Mouse (Mus musculus) kidney, adult 18-20 months (tissue): ENCODE results near the gene Lrrn2.
"Not testable (repeated sequence)": the region's sequence is repeated elsewhere in the genome, so short reads cannot be mapped to it uniquely, and the experiment has no call there.

Experiments
- DNase-seq: peaks from one replicate; pipeline ENCODE4 v3.0.0; 2021

Gene Lrrn2

DNA sequence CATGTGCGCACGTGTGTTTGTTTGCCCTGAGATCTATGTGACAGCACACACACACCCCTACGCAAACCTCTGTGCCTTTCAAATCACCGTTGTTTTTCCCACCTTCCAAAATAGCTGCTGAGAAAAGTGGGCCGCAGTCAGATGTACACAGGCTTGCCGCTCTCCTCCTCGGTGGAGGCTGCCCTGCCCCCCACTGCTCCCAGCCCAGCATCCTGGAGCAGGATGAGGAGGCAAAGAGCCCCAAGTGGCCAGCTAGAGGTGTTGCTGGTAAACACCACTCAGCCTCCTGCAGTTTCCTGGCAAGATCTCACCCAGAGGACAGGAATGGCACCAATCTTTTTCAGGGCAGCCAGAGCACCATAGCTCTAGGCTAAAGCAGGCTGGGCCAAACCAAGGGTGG, 54.8 kb downstream of the Lrrn2 start:
- no peak for DNase-seq

DNA sequence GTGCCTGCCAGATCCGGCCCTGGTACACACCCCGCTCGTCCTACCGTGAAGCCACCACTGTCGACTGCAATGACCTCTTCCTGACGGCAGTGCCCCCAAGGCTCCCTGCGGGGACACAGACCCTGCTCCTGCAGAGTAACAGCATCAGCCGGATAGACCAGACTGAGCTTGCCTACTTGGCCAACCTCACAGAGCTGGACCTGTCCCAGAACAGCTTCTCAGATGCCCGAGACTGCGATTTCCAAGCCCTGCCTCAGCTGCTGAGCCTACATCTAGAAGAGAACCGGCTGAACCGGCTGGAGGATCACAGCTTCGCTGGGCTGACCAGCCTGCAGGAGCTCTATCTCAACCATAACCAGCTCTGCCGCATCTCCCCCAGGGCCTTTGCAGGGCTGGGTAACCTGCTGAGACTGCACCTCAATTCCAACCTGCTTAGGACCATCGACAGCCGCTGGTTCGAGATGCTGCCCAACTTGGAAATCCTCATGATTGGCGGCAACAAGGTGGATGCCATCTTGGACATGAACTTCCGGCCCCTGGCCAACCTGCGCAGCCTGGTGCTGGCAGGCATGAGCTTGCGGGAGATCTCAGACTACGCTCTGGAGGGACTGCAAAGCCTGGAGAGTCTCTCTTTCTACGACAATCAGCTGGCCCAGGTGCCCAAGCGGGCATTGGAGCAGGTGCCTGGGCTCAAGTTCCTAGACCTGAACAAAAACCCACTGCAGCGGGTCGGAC, 57.4 kb downstream of the Lrrn2 start:
- DNase-seq = no peak

DNA sequence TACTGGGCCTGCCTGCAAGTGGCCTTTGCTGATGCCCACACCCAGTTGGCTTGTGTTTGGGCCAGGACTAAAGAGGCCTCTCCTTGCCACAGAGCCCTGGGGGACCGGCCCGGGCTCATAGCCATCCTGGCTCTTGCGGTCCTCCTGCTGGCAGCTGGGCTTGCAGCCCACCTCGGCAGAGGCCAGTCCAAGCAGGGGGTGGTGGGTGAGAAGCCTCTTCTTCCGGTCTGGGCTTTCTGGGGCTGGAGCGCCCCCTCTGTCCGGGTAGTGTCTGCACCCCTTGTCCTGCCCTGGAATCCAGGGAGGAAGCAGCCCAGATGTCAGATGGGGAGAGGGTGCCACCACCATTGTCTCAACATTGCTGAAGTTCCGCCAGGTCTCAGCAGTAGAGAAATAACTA, 58.9 kb downstream of the Lrrn2 start:
- DNase-seq = no peak

DNA sequence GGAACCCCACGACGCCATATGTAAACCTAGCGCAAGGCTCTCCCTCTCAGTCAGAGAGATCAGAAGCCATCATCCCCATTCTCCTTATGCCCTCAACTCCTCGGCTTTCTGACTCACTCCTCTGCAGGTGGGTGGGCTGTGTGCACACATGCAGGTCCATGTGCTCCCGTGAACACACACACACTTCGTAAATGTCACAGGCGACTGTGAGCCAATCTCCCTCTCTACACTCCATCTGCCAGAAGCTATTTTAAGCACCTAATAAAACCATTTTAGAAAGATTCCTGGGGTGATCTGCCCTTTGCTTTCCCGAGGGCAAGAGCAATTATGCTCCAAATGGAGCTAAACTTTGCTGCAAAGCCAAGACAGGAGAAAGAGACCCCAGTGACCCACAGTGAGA, 65.8 kb downstream of the Lrrn2 start:
- no peak for DNase-seq

DNA sequence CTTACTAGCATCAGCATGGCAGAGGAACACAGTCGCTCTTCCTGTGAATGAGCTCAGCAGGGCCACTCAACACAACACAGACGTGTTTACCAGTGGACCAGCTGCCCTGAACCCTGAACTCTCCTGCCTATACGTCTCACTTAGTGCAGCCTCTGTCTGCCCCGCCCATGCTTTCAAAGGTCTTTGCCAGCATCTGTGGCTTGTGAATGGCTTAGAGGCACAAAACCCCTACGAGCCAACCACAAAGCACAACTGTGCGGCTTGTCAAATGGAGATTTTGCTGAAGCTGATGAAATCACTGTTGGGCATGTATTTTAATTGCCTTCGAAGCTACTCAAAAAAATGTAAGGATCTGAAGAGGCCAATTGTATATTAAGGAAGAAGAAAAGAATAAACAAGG, 67.7 kb downstream of the Lrrn2 start:
- DNase-seq = no peak

DNA sequence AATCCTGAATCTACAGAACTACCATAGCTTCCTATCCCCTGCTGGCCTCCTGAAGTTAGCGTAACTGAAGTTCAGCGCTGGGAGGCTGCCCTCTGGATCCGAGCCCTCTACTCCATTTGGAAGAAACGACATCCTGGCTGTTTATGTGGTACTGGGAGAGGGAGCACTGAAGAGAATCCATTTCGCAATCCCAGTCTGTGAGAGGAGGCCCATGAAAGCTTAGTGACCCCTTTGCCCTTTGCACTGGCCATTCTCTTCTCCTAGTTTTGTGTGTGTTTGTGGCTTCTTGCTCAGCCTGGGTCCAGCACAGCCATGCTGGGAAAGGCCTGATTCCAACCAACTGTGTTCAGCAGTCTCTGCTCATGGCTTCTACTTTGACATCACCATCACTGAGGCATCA, 76.7 kb downstream of the Lrrn2 start:
- no peak for DNase-seq

DNA sequence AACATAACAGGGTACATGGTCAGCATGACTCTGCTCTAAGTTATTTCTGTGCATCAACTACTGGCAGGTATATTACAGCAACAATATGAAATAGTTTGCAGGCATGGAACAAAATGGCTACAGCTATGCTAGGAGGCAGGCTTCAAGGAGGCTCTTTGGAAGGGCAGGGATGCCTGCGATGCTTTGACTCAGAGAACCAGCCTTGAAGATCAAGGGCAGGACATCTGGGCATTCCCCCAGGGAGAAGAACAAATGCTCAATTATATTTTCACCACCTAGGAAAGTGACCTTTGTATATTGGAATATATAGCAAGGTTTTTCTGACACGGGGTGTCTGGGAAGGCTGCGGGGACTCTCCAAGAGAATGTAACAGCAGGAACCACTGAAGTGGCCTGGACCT, 81.7 kb downstream of the Lrrn2 start:
- no peak for DNase-seq

DNA sequence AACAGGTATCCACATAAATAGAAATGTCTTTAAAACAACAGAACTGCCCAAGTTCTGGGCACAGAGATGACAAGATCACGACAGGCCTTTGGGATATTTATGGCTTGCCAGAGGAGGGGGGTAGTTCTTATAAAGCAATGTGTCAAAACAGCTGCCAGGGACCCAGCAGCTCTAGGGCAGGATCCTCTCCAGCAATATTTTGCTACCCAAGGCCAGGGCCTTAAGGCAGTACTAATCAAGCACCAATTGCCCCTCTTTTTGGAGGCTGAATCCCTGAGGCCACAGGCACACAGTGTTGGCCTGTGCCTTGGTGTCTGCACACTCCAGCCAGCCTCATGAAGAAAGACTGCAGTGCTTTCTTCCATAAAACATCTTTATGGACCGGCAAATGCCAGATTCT, 84.0 kb downstream of the Lrrn2 start:
- no peak for DNase-seq

DNA sequence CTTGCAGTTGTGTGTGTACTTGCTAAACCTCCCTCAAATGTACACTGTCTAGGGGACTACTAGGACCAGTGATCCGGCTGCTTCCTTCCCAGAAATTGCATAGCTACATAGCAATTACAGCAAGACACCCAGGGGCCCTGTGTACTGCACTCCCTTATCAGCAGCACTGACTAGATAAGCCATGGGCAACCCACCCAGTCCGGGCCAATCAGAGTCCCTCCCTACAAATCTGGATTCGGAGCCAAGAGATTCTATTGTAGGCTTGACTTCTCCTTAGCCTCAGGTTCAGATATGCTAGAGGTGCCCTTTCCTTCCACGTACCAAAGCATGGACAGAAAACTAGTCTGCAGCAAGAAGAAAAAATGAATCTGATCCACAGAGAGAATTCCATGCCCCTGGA, 84.6 kb downstream of the Lrrn2 start:
- DNase-seq = no peak

DNA sequence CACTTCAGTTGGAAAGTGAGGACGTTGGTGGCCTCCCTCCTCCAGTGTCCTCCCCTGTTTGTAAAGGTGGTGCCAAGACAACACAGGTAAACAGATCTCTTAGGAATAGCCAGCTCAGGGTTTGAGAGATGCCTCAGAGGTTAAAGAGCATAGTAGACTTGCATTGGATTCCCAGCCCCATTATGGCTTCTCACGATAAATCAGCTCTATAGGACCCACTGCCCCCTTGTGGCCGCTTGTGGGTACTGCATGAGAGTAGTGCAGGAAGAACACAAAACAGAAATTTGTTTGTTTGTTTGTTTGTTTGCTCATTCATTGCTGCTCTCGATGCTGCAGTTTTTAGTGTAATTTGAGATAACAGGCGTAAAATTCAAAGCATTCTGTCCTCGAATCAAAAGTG, 88.6 kb downstream of the Lrrn2 start:
- peak; percentile 70 for DNase-seq

DNA sequence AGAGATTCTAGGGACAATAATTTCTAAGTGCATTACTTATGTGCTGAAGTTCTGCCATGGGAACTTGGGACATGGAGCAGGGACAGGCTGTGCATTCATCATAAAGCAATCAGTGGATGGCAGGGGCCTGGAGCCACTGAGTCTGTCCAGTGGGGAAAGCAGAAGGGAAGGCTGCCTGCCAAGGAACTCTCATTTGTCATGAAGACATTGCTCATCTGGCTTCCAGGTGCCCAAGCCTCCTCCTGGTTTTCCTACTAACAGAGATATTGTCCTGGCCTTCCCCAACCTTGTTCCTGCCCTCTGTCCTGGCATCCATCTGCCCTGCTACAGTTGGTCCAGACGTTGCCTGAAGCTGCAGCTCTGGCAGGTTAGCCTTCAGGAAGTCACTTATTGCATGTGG, 97.3 kb downstream of the Lrrn2 start:
- no peak for DNase-seq

DNA sequence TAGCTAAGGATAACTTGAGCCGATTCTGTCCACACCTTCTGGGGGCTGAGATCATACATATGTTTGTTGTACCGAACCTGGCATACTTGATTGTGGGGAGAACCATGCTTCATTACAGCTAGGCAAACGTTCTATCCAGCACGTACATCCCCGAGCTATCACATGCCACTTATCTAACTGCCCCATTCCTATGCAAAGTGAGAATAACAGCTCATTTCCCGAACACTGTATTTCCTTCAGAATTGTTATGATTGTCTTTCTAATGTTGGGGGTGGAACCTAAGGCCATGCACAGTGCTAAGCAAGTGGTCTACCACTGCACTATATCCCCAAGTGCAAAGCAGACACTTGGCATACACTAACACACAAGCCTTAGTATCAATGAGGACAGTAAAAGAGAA, 101.2 kb downstream of the Lrrn2 start:
- DNase-seq = no peak

DNA sequence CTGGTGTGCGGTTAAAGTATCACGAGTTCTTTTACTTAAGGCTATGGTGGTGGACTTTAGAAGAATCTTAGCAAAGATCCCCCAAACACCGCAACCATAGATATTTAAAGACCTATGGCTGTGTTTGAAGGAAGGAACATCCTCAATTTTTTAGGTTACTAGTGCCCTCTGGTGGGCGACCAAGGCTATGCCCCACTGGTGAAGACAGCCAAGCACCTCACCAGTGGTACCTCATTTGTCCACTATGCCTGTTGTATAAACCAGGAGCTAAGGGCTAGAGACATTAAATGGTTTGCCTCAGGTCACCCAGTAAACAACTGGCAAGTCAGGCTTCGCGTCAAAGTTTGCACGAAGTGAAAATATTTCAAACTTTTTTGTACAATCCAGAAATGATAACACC, 102.7 kb downstream of the Lrrn2 start:
- peak; percentile 28 for DNase-seq

DNA sequence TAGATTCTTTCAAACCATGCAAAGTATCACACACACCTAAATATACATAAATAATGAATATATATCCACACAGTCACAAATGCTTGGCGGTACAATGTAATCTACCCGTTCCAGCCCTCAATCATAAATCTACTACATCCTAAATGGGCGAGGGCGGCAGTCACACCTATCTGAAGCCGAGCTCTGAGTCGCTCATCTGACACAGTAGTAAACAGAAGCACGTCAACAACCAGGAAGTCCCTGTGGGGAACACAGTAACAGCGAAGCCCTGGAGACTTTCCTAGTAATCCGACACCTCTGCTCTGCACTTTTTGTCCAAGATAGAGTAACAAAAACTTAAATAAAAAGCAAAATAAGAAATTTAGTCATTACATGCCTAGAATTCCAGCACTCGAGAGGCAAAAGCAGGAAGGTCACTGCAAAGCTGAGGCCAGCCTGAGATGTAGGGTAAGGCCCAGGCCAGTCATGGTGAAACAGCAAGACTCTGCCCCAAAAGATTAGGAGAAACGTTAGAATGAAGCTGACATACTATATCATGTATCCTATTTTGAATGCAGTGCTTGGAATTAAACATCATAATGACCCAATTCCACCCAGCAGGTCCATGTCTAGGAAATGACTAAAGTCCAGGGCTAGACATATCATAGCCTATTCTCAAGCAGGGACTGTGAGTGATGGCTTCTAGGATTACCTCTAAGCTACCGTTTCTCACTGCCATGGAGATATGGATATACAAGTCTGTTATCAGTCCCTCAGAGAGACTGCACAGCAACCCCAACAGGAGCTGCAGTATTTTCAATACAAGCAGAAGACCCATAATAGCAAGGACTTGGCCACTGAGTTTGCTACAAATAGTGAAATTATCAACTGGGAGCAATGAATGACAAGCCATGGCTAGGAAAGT, 108.7 kb downstream of the Lrrn2 start:
- DNase-seq = not testable (repeated sequence)
